Mouse (Mus musculus): ENCODE data around the gene Ctnna3. TPM values are rescaled to one million over a fixed set of nuclear protein-coding genes. Genes with fewer than 3 reads are reported as not detected.

Ctnna3 gene
- total RNA-seq, 2 experiments from 2014 or later = not detected

DNA sequence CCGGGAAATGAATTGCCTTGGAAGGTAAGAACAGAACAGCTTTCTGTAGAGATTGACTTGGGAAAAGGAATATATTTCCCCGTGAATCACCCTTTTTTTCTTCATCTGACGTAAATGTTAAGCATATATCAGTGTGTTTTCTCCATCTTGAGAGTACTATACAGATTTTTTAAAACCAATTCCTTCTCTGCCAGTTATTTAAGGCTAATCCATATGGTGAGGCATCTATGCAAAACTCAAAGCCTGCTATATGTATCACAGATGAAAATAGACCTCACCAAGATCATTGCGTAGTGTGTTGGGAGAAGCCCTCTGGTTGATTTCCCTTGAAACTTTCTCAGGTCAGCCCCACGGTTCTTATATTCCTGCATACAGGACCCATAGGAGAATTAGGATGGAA, 464.7 kb downstream of the Ctnna3 start:
- ATAC-seq (ENCODE audit: poor library complexity, severe bottlenecking) = no peak

DNA sequence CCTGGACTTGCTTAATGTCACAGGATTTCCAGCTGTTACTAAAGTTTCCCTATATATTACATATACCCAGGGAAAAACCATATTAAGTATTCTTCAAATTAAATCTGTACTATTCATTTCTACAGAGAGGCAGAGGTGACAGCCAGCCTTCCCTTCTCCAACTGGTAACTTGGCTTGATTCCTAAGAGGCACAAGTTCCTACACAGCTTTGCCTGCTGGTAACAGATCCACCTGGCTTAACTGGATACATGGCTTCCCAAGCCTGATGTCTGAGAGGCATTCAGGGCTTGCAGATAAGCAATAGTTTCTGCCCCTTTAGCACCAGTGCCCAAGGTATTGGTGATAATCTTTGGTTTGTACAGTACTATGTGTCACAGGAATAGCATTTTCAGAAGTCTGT, 470.0 kb downstream of the Ctnna3 start:
- no peak for ATAC-seq (ENCODE audit: poor library complexity, severe bottlenecking)

DNA sequence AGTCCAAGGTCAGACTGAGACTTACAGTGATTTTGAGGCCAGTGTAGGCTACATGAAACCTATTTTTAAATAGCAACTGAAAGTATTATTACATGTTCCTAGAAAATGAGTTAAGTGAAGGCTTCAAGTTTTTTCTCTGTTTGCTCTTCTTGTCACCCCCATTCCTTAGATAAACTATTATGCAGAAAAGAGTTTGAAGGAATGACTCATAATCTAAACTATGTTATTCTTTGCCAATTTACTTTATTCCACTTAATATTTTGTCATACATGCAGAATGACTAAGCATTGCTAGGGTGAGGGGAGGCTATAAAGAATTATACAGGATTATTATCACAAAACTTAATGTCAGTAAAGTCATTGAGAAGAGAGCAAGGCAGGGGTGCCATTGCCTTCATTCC, 479.0 kb downstream of the Ctnna3 start:
- ATAC-seq (ENCODE audit: poor library complexity, severe bottlenecking) = no peak

DNA sequence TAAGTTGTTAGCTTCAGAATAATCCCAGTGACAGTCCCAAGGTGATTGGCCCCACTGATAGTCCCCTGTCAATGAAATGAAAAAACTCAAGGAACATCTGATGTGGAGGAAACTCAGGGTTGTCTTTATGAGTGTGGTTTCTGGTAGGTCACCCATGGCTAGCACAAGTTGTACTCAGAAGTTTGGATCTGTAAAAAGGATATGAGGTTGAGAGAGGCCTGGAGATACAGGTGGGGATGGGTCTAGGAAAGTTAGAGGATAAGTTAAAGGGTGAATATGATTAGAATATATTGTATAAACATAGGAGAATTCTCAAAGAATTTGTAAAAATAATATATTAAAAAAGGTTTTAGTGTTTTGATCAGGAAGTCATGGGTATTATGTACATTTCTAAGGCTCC, 497.4 kb downstream of the Ctnna3 start, which contains the start of gene Gm10118:
Gm10118 (minus strand) TSS at position 101 of the 400 bp plus-strand sequence.
- no peak for ATAC-seq (ENCODE audit: poor library complexity, severe bottlenecking)

DNA sequence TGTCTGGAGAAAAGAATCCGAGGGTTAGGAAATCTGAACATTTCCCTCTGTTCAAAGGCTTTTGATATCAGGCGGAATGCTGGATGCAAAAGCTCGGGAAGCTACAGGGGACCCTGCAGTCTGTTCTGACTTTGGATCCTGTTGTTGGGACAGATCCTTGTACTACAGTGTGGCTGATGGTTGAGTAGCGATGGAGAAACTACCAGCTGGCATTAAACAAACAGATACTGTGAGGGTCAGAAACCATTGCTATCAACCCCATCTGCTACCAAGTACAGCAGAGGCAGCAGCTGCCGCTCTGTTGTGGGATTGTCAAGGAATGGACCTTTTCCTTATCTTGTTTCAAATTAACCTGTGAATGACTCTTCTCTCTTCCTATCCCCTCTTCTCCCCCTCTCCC, 504.0 kb downstream of the Ctnna3 start:
- ATAC-seq (ENCODE audit: poor library complexity, severe bottlenecking) = no peak

DNA sequence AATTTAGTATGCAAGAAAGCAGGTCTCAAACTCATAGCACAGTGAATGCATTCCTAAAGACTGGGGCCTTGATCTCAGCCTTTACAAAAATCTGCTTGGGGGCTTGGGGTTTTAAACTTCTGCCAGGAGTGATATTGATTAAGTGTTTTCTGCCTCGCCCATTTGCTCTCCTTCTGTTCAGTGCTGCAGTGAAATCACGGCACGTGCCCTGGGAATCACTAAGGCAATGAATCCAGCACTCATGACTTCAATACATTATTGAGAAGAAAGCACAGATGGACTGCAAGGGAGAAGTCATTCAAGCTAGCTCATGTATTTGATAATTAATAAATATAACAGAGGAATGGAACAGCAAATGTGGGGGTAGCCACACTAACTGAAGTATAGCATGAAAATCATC, 515.6 kb downstream of the Ctnna3 start:
- ATAC-seq (ENCODE audit: poor library complexity, severe bottlenecking) = no peak

DNA sequence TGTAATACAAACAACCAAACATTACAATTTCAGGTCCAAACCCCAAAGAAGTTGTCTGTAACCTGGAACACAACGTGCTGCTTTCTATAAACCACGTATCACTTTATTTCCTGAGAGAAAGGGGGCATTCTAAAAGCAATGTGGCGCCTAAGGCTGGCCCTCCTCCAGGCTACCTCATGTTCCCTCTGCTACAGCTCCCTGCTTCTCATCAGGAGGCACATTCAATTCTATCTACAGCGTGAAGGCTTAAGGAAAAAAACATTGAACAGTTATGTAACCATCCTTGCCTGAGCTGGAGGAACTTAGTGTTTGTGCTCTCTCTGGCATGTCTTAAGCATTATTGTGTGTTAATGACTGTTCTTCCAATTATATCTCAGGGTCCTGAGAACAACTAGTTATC, 517.4 kb downstream of the Ctnna3 start:
- ATAC-seq (ENCODE audit: poor library complexity, severe bottlenecking) = no peak

DNA sequence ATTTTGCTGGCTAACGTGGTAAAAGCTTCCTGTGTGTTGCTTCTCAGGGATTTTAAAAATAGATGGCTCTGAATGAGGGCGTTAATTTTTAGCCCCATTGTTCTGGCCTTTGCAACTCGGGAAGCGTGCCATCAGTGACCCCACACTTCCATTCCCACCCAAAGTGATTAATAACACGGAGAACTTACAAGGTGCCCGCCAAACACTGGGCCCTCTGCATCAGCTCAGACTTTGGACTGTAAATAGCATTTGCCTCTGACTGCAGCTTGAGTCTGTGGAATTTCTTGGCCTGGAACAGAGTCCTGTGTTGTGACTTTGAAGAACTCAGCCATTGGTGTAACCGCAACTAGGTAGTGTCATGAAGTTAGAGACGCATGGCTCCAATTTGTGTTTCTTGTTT, 521.0 kb downstream of the Ctnna3 start:
- no peak for ATAC-seq (ENCODE audit: poor library complexity, severe bottlenecking)

DNA sequence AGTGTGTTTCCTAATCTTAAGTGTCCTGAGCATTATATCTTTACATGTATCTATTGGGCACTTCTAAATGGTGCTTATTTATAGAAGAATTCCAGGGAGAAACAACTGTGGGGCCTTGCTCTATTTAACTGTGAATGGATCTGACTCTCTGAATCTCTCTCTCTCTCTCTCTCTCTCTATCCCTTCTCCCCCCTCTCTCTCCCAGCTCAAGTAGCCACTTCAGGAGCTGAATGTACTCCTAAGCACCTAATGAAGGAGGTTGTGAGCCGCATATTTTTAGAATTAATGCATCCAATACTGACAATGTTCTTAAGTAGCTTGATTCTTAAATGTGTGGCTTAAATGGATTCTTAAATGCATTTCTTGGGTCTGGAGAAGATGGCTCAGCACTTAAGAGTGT, 521.6 kb downstream of the Ctnna3 start:
- no peak for ATAC-seq (ENCODE audit: poor library complexity, severe bottlenecking)

DNA sequence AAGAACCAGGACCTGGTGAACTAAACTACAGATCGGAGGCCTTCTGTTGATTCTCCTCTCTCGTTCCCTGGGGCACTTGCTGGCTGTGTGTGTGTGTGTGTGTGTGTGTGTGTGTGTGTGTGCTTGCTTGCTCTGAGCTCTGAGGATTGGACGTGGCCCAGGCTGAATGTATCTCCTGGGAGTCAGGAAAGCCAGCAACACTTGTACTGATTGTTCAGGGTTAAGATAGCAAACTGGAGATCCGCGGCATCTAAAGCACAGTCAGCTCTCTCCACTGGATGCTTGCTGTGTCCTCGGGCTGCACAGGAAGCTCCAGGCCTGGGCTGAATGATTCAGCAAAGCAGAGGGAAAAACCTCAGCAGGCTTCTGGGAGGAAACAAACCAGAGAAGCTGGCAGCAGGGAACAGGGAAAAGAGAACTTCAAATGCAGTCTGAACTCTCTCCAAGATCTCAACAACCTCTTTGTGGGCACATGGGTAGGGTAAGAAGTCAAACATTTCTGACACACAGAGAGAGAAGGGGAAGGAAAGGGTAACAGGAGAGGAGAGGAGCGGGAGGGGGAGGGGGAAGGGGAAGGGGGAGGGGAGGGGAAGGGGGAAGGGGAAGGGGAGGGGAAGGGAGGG, 524.5 kb downstream of the Ctnna3 start:
- ATAC-seq (ENCODE audit: poor library complexity, severe bottlenecking) = 0 out of 2 replicates have a peak, but pooled peaks have one; percentile 15

DNA sequence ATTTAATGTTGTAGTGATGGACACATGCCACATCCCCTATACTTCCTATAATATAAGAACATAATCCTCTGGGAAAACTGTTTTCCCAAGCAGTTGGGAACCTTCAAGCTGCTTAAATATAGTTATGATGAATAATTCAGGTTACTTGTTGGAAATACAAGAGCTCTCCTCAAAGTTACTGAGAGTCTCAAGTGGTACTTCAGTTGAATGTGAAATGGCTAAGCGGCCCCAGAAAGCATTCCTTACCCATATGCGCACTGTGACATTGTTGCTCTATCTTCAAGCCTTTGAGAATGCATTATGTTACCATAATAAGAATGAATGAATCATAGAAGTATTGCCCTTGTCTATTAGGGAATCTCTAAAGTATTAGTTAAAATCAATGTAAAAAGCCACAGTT, 542.4 kb downstream of the Ctnna3 start:
- ATAC-seq (ENCODE audit: poor library complexity, severe bottlenecking) = no peak

DNA sequence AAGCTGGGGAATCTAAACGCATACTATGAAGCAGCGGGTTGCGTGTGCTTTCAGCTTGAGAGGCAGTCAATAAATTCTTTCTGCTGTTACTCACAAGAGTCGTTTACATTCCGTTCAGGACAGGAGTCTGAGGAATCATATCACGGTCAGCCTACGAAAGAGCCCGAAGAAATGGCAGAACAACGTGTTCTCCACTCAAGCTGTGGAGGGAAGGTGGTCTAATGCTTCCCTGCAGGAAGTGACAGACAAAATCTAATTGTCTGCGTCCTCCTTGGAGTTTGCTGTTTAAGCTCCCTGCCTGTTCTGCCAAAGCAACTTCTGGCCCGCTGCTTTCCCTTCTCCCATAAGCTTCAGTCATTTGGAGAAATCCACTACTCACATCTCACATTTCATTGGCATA, 548.2 kb downstream of the Ctnna3 start:
- no peak for ATAC-seq (ENCODE audit: poor library complexity, severe bottlenecking)

DNA sequence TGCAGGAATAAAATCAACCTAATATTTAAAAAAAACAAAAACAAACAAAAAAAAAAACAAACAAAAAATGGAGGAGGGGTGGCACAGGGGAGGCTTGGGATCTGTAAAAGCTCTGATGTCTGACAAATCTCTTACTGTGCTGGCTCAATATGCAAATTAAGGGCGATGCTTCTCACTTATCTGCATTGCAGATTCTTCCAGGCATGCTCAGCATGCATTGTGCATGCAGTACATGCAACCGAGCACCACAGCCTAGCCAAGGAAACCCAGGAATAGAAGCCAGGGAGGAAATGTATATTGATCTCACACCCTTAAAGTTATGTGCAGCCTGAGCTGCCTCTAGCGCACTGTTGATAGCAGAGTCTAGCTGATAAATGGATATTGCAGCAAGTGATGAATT, 548.6 kb downstream of the Ctnna3 start:
- ATAC-seq (ENCODE audit: poor library complexity, severe bottlenecking) = no peak

DNA sequence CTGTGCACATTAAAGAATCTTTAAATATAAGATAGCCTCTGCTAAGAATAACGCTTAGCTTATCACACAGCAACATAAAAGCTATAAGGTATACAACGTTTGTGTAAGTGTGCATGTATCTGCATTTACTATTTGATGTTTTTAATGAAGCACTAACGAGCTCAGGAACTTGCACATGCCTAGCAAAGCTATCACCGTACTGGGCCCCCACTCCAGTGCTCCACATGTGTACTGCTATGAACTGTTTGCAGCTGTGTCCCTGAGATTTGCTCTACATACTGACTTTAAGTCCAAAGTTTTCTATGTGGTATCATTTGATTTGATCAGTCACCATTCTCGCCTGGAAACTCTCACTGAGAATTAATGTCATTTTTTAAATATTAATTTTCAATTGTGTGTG, 549.1 kb downstream of the Ctnna3 start:
- ATAC-seq (ENCODE audit: poor library complexity, severe bottlenecking) = no peak

DNA sequence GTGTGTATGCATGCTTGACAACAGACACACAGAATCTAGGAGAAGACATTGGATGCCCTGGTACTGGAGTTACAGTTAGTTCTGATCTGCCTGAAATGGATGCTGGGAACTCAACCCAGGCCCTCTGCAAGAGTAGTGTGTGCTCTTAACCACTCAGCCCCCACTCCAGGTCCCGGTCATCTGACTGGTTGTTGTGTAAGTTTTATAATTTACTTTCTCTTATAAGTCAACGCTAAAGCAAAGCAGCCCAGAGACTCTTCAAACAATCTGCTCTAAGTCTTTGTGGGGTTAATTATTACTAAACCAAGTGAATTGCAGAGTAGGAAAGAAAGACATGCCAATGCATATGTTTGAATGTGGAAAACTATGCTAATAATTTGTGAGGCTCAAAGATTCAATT, 549.5 kb downstream of the Ctnna3 start:
- ATAC-seq (ENCODE audit: poor library complexity, severe bottlenecking) = no peak

DNA sequence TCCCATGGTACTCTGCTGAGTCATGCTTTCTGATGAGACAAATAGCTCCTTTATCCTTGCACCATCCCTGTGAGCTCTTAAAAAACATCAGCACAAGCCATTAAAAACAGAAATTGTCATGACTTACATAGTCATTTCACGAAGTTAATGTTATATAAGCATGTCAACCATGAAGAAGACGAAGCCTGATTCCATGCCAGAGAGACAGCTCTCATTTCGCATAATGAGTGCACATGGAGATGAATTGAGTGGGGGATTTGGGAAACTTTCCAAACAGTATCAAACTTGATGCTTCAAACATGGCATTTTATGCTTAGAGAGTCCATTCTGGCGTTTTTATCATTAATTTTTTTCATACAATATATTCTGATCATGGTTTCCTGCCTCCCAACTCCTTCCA, 555.7 kb downstream of the Ctnna3 start:
- no peak for ATAC-seq (ENCODE audit: poor library complexity, severe bottlenecking)

DNA sequence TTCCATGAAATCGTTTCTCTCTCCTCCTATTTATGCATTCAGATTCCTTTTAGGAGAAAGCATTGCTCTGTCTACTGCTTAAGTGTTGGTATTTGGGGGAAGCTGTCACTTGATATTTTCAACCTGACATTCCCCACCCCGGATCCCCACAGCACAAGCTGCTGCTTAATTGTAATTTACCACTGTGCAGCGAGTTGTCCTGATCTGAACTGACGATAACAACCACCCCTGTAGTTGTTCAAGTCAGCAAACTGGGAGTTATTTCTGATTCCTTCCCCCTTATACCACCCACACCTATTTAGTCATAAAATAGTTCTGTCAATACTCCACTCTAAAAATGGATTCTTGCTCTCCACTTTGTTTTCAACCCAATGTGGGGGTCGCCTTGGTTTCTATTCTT, 564.4 kb downstream of the Ctnna3 start:
- ATAC-seq (ENCODE audit: poor library complexity, severe bottlenecking) = no peak

DNA sequence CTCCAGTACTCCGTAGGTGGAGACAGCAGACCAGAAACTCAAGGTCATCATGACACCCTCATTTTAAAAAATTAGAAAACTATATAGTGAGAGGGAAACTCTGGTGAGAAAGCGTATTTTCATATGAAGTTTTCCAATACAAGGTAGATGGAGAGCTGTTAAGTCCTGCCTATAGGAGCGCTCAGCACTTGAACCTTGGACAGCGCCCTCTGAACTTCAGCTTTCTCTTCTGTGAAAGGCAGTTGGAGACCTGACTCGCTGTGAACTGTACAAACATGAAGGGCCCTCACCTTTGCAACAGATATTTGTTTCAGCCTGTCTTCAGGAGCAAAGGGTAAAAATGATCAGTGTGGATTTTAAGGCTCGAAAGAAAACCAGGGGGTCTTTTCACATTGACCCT, 571.6 kb downstream of the Ctnna3 start:
- ATAC-seq (ENCODE audit: poor library complexity, severe bottlenecking) = no peak

DNA sequence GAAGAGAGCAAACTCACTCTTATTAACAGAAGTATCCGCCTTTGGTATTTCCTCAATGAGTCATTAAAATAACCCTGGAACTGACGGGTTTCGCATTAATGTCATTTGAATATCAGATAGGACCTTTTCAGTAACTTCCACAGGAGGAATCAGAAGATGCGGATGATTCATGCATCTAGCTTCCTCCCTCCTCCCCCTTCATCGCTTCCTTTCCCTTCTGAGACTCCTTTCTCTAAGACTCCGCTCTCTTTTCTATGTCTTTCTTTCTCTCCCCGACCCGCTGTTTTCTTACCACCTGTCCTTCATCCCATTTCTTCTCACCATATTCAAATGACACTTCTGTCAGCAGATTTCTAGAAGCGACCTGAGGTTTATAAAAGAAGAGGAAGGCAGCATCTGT, 572.1 kb downstream of the Ctnna3 start:
- ATAC-seq (ENCODE audit: poor library complexity, severe bottlenecking) = no peak

DNA sequence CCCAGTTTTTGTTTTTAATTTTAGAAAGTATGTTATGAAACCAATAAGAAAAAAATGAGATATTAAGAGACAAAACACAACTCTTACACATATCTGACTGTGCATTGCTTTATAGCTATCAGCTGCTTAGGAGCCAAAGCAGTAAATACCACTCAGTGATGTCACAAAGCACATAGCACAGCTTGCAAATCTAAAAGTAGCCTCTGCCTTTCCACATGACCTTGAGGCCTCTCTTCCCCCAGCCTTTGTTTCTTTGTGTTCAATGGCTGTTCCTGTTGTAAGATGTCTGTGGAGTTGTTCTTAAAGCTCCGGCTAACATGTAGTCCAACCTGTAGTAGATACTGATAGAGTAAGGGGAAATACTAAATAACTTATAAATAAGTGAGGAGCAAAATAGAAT, 590.4 kb downstream of the Ctnna3 start:
- no peak for ATAC-seq (ENCODE audit: poor library complexity, severe bottlenecking)

DNA sequence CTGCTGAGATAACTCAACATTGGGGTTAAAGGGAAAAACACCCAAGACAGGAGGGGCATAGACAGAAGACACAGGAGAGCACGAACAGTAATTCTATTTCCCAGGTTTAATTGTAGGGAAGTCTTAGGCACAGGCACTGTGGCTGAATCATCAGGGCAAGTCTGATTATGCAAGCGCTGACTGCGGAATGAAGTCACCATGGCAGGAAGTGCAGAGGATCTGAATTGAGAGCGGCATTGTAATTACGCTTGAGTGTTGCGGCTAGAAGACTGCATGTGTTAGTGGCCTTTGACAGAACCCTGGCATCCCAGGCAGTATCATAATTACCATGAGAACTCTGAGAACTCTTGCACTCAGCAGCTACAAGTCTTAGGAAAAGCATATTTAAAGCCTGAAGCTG, 593.4 kb downstream of the Ctnna3 start:
- ATAC-seq (ENCODE audit: poor library complexity, severe bottlenecking) = no peak

DNA sequence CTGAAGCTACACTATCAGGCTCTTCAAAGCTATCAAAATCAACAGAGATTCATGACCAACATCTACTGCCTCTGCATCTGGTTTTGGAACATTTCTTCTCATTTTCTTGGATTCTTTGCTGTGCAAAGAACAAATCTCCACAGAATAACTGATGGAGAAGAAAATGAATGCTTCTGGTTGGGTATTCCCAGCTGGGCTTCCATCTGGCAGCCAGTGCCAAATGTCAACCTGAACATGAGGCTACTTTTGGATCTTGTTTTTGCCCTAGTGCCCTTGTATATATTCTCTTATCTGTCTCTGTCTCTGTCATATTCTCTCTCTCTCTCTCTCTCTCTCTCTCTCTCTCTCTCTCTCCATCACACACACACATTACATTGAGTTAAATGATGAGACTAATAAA, 601.0 kb downstream of the Ctnna3 start:
- no peak for ATAC-seq (ENCODE audit: poor library complexity, severe bottlenecking)

DNA sequence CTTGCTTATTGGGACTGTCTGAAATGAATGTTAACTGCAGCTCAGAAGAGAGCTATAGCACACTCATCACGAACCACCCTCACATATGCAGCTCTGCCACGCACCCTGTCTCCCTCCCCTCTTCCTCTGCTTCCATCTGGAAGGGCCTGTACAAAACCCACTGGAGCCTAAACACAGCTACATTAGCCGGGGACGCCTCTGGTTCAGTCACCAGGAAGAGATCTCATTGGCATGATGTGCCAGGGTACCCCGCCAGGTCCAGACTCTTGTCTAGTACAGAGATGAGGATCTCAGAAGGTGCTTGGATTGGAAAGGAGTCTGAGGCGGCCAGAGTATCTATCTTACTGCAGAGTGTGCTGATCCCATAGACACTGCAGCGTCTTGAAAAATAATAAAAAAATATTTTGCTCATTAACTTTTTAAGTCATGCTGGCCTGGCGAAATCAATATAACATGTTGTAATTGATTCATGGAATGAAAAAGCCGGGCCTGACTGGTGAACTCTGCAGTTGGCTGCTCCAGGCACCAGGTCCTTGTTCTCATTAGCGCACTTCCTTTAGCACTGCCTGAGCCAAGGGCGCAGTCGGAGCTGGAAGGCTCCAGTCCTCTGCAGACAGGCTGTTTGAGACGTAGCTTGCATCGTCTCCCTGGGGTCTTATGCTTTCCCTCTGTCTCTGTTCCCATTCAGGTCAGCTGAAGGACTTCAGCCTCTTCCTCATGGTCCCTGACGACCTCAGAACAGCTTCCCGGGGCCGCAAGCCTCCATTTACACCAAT, 610.0 kb downstream of the Ctnna3 start:
- ATAC-seq (ENCODE audit: poor library complexity, severe bottlenecking) = no peak

Measured in megakaryocyte, adult 5-6 weeks (primary cell).